ENCODE assay signal across 22 mouse cellular contexts in genomic region chr10:61340247-61340646, GRCm38 (mm10). TPM values are rescaled to one million over a fixed set of nuclear protein-coding genes. Genes with fewer than 3 reads are reported as not detected.
"Had no signal": no experiment of that assay in that cellular context is flagged by ENCODE, and none has a peak within 500 bp of the region (broad histone marks: within the 10 kb centered on the region; RNA-seq: fewer than 3 reads in every experiment).

No protein-coding gene starts in this region.

- H3K27me3 ChIP-seq: lung, embryonic 15.5 days; midbrain, embryonic 13.5 days; midbrain, embryonic 15.5 days; neural tube, embryonic 12.5 days; stomach, embryonic 15.5 days had no signal

- H3K36me3 ChIP-seq: midbrain, embryonic 13.5 days; midbrain, embryonic 15.5 days; neural tube, embryonic 12.5 days had no signal

- H3K9me3 ChIP-seq: lung, embryonic 15.5 days; megakaryocyte, embryonic 14.5 days; midbrain, embryonic 13.5 days; midbrain, embryonic 15.5 days; neural tube, embryonic 12.5 days; stomach, embryonic 15.5 days had no signal

- H3K9ac ChIP-seq: lung, embryonic 15.5 days; midbrain, embryonic 13.5 days; midbrain, embryonic 15.5 days; neural tube, embryonic 12.5 days; stomach, embryonic 15.5 days had no signal

- H3K27ac ChIP-seq: lung, embryonic 15.5 days; macrophage; midbrain, embryonic 13.5 days; midbrain, embryonic 15.5 days; neural tube, embryonic 12.5 days; stomach, embryonic 15.5 days; stomach, postnatal 0 days had no signal

- H3K4me3 ChIP-seq: lung, embryonic 15.5 days; megakaryocyte, embryonic 14.5 days; midbrain, embryonic 13.5 days; midbrain, embryonic 15.5 days; neural tube, embryonic 12.5 days; stomach, embryonic 15.5 days had no signal

- DNase-seq: lung, adult 2 months; lung, postnatal 14 days; lung, postnatal 36 days; right cerebral cortex, postnatal 14 days; thymus, adult 2 months; thymus, postnatal 25 days; thymus, postnatal 4 days had no signal

- ATAC-seq: lung, postnatal 0 days; midbrain, embryonic 13.5 days; midbrain, embryonic 15.5 days had no signal

- H3K4me2 ChIP-seq: lung, embryonic 15.5 days; midbrain, embryonic 11.5 days; midbrain, embryonic 13.5 days; midbrain, embryonic 15.5 days; neural tube, embryonic 12.5 days; stomach, embryonic 15.5 days had no signal

- H3K4me1 ChIP-seq: stomach, embryonic 15.5 days had no signal

RNA-seq across cellular contexts. Expression of gene Prf1, which starts 42.6 kb away (rescaled TPM):
- total RNA-seq: megakaryocyte progenitor cell, adult 5-6 weeks; midbrain, postnatal 0 days had no signal
- polyA plus RNA-seq: lung, embryonic 15.5 days; macrophage; midbrain, embryonic 13.5 days; midbrain, postnatal 0 days; neural tube, embryonic 12.5 days; neural tube, embryonic 14.5 days; stomach, postnatal 0 days; testis, adult 2 months had no signal

RNA-seq across cellular contexts. Expression of gene Pald1, which starts 43.1 kb away (rescaled TPM):
- total RNA-seq: megakaryocyte progenitor cell, adult 5-6 weeks; neutrophil, adult 5-6 weeks had no signal
